12 mouse cellular contexts compared by ENCODE assay signal in the genomic region with DNA sequence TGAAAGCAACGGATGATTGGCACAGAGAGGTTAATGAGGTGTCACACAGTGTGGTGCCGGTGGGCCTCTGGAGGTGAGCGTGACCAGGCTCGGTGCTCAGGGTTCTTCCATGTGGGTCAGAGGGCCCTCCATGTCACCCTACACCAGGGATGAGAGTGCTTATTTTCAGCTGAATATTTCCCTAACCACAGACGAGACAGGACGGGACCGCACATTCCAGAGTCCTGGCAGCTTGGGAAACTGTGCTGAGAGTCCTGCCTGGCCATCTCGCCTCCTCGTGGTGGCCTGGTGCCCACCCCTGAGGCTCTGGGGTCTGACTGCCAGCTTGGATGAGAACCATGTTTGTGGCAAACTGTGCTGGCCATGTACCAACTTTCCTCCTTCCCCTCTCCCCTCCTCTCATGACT. TPM values are rescaled to one million over a fixed set of nuclear protein-coding genes. Genes with fewer than 3 reads are reported as not detected.
DNase-seq lines count a peak whose midpoint lies in the region; ATAC-seq and TF ChIP-seq lines count a peak whose summit lies in the region.
"Had no signal": no experiment of that assay in that cellular context is flagged by ENCODE, and none has a peak within 500 bp of the region (broad histone marks: within the 10 kb centered on the region; RNA-seq: fewer than 3 reads in every experiment).

No protein-coding gene starts in this region.

- no peak for DNase-seq in kidney, postnatal 36 days
- DNase-seq in frontal cortex, postnatal 36 days (ENCODE audit: low spot score in 2 of 2): no peak
- no peak for DNase-seq in testis, postnatal 10 days (ENCODE audit: low spot score)

- H3K79me2 ChIP-seq in C2C12 (ENCODE audit: control insufficient read depth, insufficient read depth): no peaks in the 10 kb centered on the region

- no peaks in the 10 kb centered on the region for H3K79me3 ChIP-seq in C2C12 (ENCODE audit: low read depth)

- H3ac ChIP-seq in C2C12 (ENCODE audit: control insufficient read depth, insufficient read length, low read depth): peak overlapping the region; percentile 3

- WGBS in forebrain, embryonic 15.5 days: 58% methylated on average over 9 of the region's 9 CpGs
- 79% methylated on average over 9 of the region's 9 CpGs for WGBS in forebrain, embryonic 12.5 days
- 50% methylated on average over 9 of the region's 9 CpGs for WGBS in kidney, embryonic 15.5 days

- no peak overlapping the region for H3K4me2 ChIP-seq in forebrain, embryonic 15.5 days (replicated peaks)
- H3K4me2 ChIP-seq in forebrain, embryonic 12.5 days: no peak overlapping the region
- H3K4me2 ChIP-seq in kidney, embryonic 15.5 days: no peak overlapping the region
- H3K4me2 ChIP-seq: lung, embryonic 15.5 days had no signal

- no peaks in the 10 kb centered on the region for H3K9me3 ChIP-seq in forebrain, embryonic 15.5 days
- H3K9me3 ChIP-seq in forebrain, embryonic 12.5 days: no peaks in the 10 kb centered on the region
- H3K9me3 ChIP-seq in kidney, embryonic 15.5 days (replicated peaks): no peaks in the 10 kb centered on the region
- H3K9me3 ChIP-seq: lung, embryonic 15.5 days had no signal

- no peaks in the 10 kb centered on the region for H3K27me3 ChIP-seq in forebrain, embryonic 15.5 days
- no peaks in the 10 kb centered on the region; the same call in 1 of the 2 replicates for H3K27me3 ChIP-seq in forebrain, embryonic 12.5 days
- no peaks in the 10 kb centered on the region for H3K27me3 ChIP-seq in kidney, embryonic 15.5 days
- H3K27me3 ChIP-seq in C2C12 (ENCODE audit: control insufficient read depth, insufficient read depth, insufficient read length): no peaks in the 10 kb centered on the region
- H3K27me3 ChIP-seq: CH12.LX; lung, embryonic 15.5 days had no signal

- no peaks in the 10 kb centered on the region for H3K36me3 ChIP-seq in forebrain, embryonic 15.5 days
- H3K36me3 ChIP-seq in forebrain, embryonic 12.5 days (replicated peaks): no peaks in the 10 kb centered on the region
- H3K36me3 ChIP-seq in kidney, embryonic 15.5 days: no peaks in the 10 kb centered on the region
- no peaks in the 10 kb centered on the region for H3K36me3 ChIP-seq in C2C12 (ENCODE audit: control insufficient read depth, insufficient read depth)
- H3K36me3 ChIP-seq: lung, embryonic 15.5 days had no signal

- H3K4me3 ChIP-seq in forebrain, embryonic 15.5 days: no peak overlapping the region
- H3K4me3 ChIP-seq in forebrain, embryonic 12.5 days (replicated peaks): no peak overlapping the region
- no peak overlapping the region for H3K4me3 ChIP-seq in kidney, embryonic 15.5 days (replicated peaks)
- no peak overlapping the region for H3K4me3 ChIP-seq in C2C12 (ENCODE audit: insufficient read depth, poor library complexity, severe bottlenecking)
- no peak overlapping the region for H3K4me3 ChIP-seq in embryonic fibroblast, embryonic 13.5 days (ENCODE audit: insufficient read depth, low read length)
- H3K4me3 ChIP-seq: lung, embryonic 15.5 days had no signal

- peak; percentile 49 for ATAC-seq in forebrain, embryonic 15.5 days (replicated peaks)
- ATAC-seq in forebrain, embryonic 12.5 days (ENCODE audit: low FRiP score): no peak
- ATAC-seq in kidney, embryonic 15.5 days (replicated peaks; ENCODE audit: low FRiP score): peak; percentile 57; the same call in 1 of the 2 replicates
- ATAC-seq: activated CD4-positive, CD25-positive, alpha-beta regulatory T cell, adult 4 months; intestine, postnatal 0 days had no signal

- TF ChIP-seq CTCF in C2C12 (IDR thresholded peaks at IDR 0.05; ENCODE audit: control insufficient read depth, insufficient read depth, insufficient read length): no peak
- TF ChIP-seq CTCF in embryonic fibroblast, embryonic 13.5 days (IDR thresholded peaks at IDR 0.05; ENCODE audit: borderline replicate concordance, insufficient read depth, low read length): no peak

- H3K9ac ChIP-seq in forebrain, embryonic 15.5 days (replicated peaks): no peak overlapping the region
- H3K9ac ChIP-seq in forebrain, embryonic 12.5 days: no peak overlapping the region
- no peak overlapping the region for H3K9ac ChIP-seq in kidney, embryonic 15.5 days
- H3K9ac ChIP-seq: lung, embryonic 15.5 days had no signal

- H3K4me1 ChIP-seq in forebrain, embryonic 15.5 days: peaks cover 23% of the 10 kb centered on the region
- H3K4me1 ChIP-seq in forebrain, embryonic 12.5 days: peaks cover 5% of the 10 kb centered on the region
- H3K4me1 ChIP-seq in kidney, embryonic 15.5 days: peaks cover 8% of the 10 kb centered on the region
- peaks cover 8% of the 10 kb centered on the region; the same call in 1 of the 2 replicates for H3K4me1 ChIP-seq in embryonic fibroblast, embryonic 13.5 days (ENCODE audit: control insufficient read depth, insufficient read depth, low read length)
- H3K4me1 ChIP-seq: lung, embryonic 15.5 days had no signal

- no peak overlapping the region for H3K27ac ChIP-seq in forebrain, embryonic 15.5 days (replicated peaks)
- no peak overlapping the region for H3K27ac ChIP-seq in forebrain, embryonic 12.5 days
- no peak overlapping the region for H3K27ac ChIP-seq in kidney, embryonic 15.5 days
- H3K27ac ChIP-seq in embryonic fibroblast, embryonic 13.5 days (ENCODE audit: insufficient read depth, low read length): peak overlapping the region; percentile 67
- H3K27ac ChIP-seq: lung, embryonic 15.5 days had no signal

- TF ChIP-seq POLR2A in embryonic fibroblast, embryonic 13.5 days (IDR thresholded peaks at IDR 0.05; ENCODE audit: low read depth, low read length): no peak

TF ChIP-seq in C2C12, 6 proteins besides CTCF, POLR2A, EP300 and RAD21:
- TF ChIP-seq MAX (IDR thresholded peaks at IDR 0.05) (peak; percentile 92), CEBPB (IDR thresholded peaks at IDR 0.05; ENCODE audit: low read depth) (no peak), FOSL1 (IDR thresholded peaks at IDR 0.05; ENCODE audit: insufficient read depth, low read length, poor library complexity, severe bottlenecking) (peak; percentile 2), MYOD1 (IDR thresholded peaks at IDR 0.05; ENCODE audit: control insufficient read depth, insufficient read length, low read depth) (peak; percentile 11)

RNA-seq across cellular contexts. Expression of a gene that starts 36.5 kb away (rescaled TPM):
- 94.2 and 98.8 TPM in 2 replicates for polyA plus RNA-seq in forebrain, embryonic 15.5 days (2015; fragmentation: Nextera tagmentation; extraction: Ambion mirVana)
- polyA plus RNA-seq in forebrain, embryonic 12.5 days (2016; fragmentation: Nextera tagmentation; extraction: Ambion mirVana): 67.6 and 79.0 TPM in 2 replicates
- 84.0 and 87.2 TPM in 2 replicates for polyA plus RNA-seq in kidney, embryonic 15.5 days (2015; fragmentation: Nextera tagmentation; extraction: Ambion mirVana)
- 97.0 TPM for polyA plus RNA-seq in C2C12 (2012; fragmentation: generic; extraction: Trizol)
- polyA plus RNA-seq in embryonic fibroblast, embryonic 13.5 days (2011; ENCODE audit: insufficient read length, low read depth, missing spikeins): 79.8 and 108 TPM in 2 replicates
